Mouse (Mus musculus) erythroblast, embryonic 14.5 days (primary cell): ENCODE results near the gene Arhgef3.

ENCODE experiments used
- GATA1 ChIP-seq: IDR thresholded peaks from 2 replicates; pipeline ENCODE4 v1.6.1; 2012; ENCODE audit warnings: low read length, inconsistent platforms, mixed read lengths
- TAL1 ChIP-seq: IDR thresholded peaks from 3 replicates; pipeline ENCODE4 v1.6.1; 2012; ENCODE audit warnings: low read length, inconsistent platforms, mixed read lengths

DNA sequence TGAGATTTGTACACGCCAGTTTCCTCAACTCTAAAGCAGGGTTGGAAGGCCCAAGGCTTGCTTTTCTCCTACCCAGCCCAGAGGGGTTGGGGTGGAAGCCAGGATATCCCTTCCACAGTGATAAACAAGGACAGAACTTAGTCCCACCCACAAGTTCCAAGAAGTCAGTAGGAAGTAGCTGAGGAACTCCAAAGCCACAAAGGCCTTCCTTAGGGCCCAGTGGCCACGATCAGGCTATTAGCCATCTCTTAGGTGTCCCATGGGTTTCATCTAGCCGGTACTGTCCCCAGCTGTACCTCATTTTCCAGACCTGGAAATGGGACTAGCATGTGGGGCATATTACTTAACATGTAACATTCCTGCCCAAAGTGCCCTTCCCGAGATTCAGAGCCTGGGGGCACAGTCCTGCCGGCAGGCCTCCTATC, 236.4 kb downstream of the Arhgef3 start:
- TF ChIP-seq GATA1 (no peak), TAL1 (no peak)
